11 mouse cellular contexts compared by ENCODE assay signal in the genomic region with DNA sequence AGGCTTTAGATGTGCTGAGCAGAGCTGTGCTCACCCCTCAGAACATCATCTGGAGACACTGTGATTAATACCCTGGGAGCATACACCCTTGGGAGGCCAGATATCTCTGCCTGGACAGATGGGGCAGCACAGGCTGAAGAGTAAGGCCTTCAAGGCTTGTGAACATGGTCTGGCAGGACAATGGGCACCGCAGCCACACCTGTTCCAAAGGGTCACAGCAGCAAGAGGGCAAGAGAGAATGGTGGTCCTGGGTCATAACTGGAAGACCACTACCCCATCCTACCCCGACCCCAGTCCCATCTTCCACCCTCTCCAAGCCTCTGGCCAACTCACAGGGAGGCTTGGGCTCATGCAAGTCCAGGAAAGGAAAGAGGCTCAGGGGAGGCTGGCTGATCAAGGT. TPM values are rescaled to one million over a fixed set of nuclear protein-coding genes. Genes with fewer than 3 reads are reported as not detected.
A peak's percentile ranks its signal among the peaks of the same experiment; 100 is the strongest.
DNase-seq lines count a peak whose midpoint lies in the region; ATAC-seq and TF ChIP-seq lines count a peak whose summit lies in the region.
"Had no signal": no experiment of that assay in that cellular context is flagged by ENCODE, and none has a peak within 500 bp of the region (broad histone marks: within the 10 kb centered on the region; RNA-seq: fewer than 3 reads in every experiment).

No protein-coding gene starts in this region.

- H3K36me3 ChIP-seq in heart, embryonic 11.5 days (ENCODE audit: control insufficient read depth, insufficient read depth, low read length), result peaks cover 2% of the 10 kb centered on the region; the same call in 1 of the 2 replicates
- H3K36me3 ChIP-seq in kidney, postnatal 0 days (ENCODE audit: insufficient read depth, low read length), result peaks cover 13% of the 10 kb centered on the region; the same call in 1 of the 2 replicates
- peaks cover 98% of the 10 kb centered on the region for H3K36me3 ChIP-seq in embryonic facial prominence, embryonic 10.5 days (replicated peaks)
- H3K36me3 ChIP-seq in limb, embryonic 13.5 days, result peaks cover 86% of the 10 kb centered on the region

- no peak overlapping the region for H3K4me3 ChIP-seq in heart, embryonic 11.5 days (ENCODE audit: low read depth, low read length)
- no peak overlapping the region for H3K4me3 ChIP-seq in kidney, postnatal 0 days (replicated peaks; ENCODE audit: low read depth, low read length)
- H3K4me3 ChIP-seq in embryonic facial prominence, embryonic 10.5 days, result no peak overlapping the region
- no peak overlapping the region for H3K4me3 ChIP-seq in limb, embryonic 13.5 days
- H3K4me3 ChIP-seq: hindbrain, embryonic 15.5 days had no signal

- intact Hi-C loops in heart, postnatal 36 days (cut with DNase I), result loop anchor here (5.0 kb wide), 1 partner anchor 113 kb away; no protein-coding TSS in a partner anchor

- no peak overlapping the region for H3K4me2 ChIP-seq in heart, embryonic 11.5 days
- H3K4me2 ChIP-seq in kidney, postnatal 0 days (ENCODE audit: low read length), result no peak overlapping the region
- H3K4me2 ChIP-seq in limb, embryonic 13.5 days (replicated peaks), result no peak overlapping the region
- H3K4me2 ChIP-seq: hindbrain, embryonic 15.5 days had no signal

- ATAC-seq in heart, embryonic 11.5 days (replicated peaks; ENCODE audit: insufficient number of reproducible peaks, low FRiP score, low TSS enrichment), result no peak
- ATAC-seq in kidney, postnatal 0 days (replicated peaks; ENCODE audit: low FRiP score, low read depth), result no peak
- ATAC-seq in limb, embryonic 13.5 days (ENCODE audit: low FRiP score, low read depth), result no peak
- ATAC-seq: CD4-positive, CD25-positive, alpha-beta regulatory T cell, adult 4 months had no signal

- no peaks in the 10 kb centered on the region for H3K27me3 ChIP-seq in heart, embryonic 11.5 days (ENCODE audit: control insufficient read depth, insufficient read depth, low read length)
- H3K27me3 ChIP-seq in kidney, postnatal 0 days (ENCODE audit: insufficient read depth, low read length), result no peaks in the 10 kb centered on the region
- H3K27me3 ChIP-seq in embryonic facial prominence, embryonic 10.5 days (replicated peaks; ENCODE audit: low read depth, poor library complexity, severe bottlenecking), result no peaks in the 10 kb centered on the region
- H3K27me3 ChIP-seq in limb, embryonic 13.5 days, result no peaks in the 10 kb centered on the region
- H3K27me3 ChIP-seq: hindbrain, embryonic 15.5 days had no signal

- TF ChIP-seq CTCF in kidney, postnatal 0 days (IDR thresholded peaks at IDR 0.05; ENCODE audit: low read depth), result no peak

- peak overlapping the region; percentile 66 for H3K27ac ChIP-seq in heart, embryonic 11.5 days (ENCODE audit: low read depth, low read length)
- peak overlapping the region; percentile 86 for H3K27ac ChIP-seq in kidney, postnatal 0 days
- 0 out of 2 replicates have a peak overlapping the region, but pooled peaks have one; percentile 19 for H3K27ac ChIP-seq in embryonic facial prominence, embryonic 10.5 days (replicated peaks)
- peak overlapping the region; percentile 91; the same call in 1 of the 2 replicates for H3K27ac ChIP-seq in limb, embryonic 13.5 days

- 87% methylated on average over 2 of the region's 2 CpGs for WGBS in heart, embryonic 11.5 days (ENCODE audit: insufficient replicate concordance)
- WGBS in kidney, postnatal 0 days, result 95% methylated on average over 2 of the region's 2 CpGs
- WGBS in embryonic facial prominence, embryonic 10.5 days, result 92% methylated on average over 2 of the region's 2 CpGs
- WGBS in limb, embryonic 13.5 days, result 92% methylated on average over 2 of the region's 2 CpGs

- no peak overlapping the region for H3K9ac ChIP-seq in heart, embryonic 11.5 days (ENCODE audit: low read depth, low read length)
- 0 out of 2 replicates have a peak overlapping the region, but pooled peaks have one; percentile 5 for H3K9ac ChIP-seq in kidney, postnatal 0 days (ENCODE audit: low read depth, low read length)
- 0 out of 2 replicates have a peak overlapping the region, but pooled peaks have one; percentile 4 for H3K9ac ChIP-seq in limb, embryonic 13.5 days
- H3K9ac ChIP-seq: hindbrain, embryonic 15.5 days had no signal

- peaks cover 59% of the 10 kb centered on the region for H3K4me1 ChIP-seq in heart, embryonic 11.5 days (ENCODE audit: control insufficient read depth, insufficient read depth, low read length)
- H3K4me1 ChIP-seq in kidney, postnatal 0 days (replicated peaks; ENCODE audit: insufficient read depth, low read length), result peaks cover 34% of the 10 kb centered on the region
- peaks cover 76% of the 10 kb centered on the region for H3K4me1 ChIP-seq in embryonic facial prominence, embryonic 10.5 days
- peaks cover 65% of the 10 kb centered on the region for H3K4me1 ChIP-seq in limb, embryonic 13.5 days

- no peaks in the 10 kb centered on the region for H3K9me3 ChIP-seq in heart, embryonic 11.5 days (replicated peaks; ENCODE audit: control insufficient read depth, low read length)
- H3K9me3 ChIP-seq in kidney, postnatal 0 days (replicated peaks; ENCODE audit: low read length), result no peaks in the 10 kb centered on the region
- H3K9me3 ChIP-seq in embryonic facial prominence, embryonic 10.5 days, result no peaks in the 10 kb centered on the region
- no peaks in the 10 kb centered on the region for H3K9me3 ChIP-seq in limb, embryonic 13.5 days
- H3K9me3 ChIP-seq: hindbrain, embryonic 15.5 days had no signal

- no peak for DNase-seq in heart, postnatal 36 days
- no peak for DNase-seq in kidney, postnatal 0 days (ENCODE audit: low spot score)
- DNase-seq in kidney, adult 11 months, result no peak
- no peak for DNase-seq in embryonic facial prominence, embryonic 10.5 days (ENCODE audit: low spot score)
- DNase-seq in natural killer cell, adult 2 months (ENCODE audit: low spot score in 2 of 2), result no peak
- DNase-seq in frontal cortex, adult 2 months (ENCODE audit: extremely low spot score in 1 of 2, low spot score in 1 of 2), result no peak
- DNase-seq: thymus, postnatal 4 days had no signal

RNA-seq across cellular contexts. Expression of a gene that starts 11.9 kb away (rescaled TPM):
- polyA plus RNA-seq in heart, embryonic 11.5 days (2014; fragmentation: Nextera tagmentation; extraction: Ambion mirVana), result 8.9 and 9.9 TPM in 2 replicates
- 10 to 100 TPM; 18.9 to 21.9 TPM for total RNA-seq in heart, postnatal 36 days (2021)
- polyA plus RNA-seq in kidney, postnatal 0 days (2015; fragmentation: Nextera tagmentation; extraction: Ambion mirVana), result 16.9 and 17.8 TPM in 2 replicates
- 24.9 and 25.5 TPM in 2 replicates for polyA plus RNA-seq in embryonic facial prominence, embryonic 10.5 days (2016; fragmentation: Nextera tagmentation; extraction: Ambion mirVana)
- polyA plus RNA-seq in limb, embryonic 13.5 days (2015; fragmentation: Nextera tagmentation; extraction: Ambion mirVana), result 29.6 and 29.8 TPM in 2 replicates
- 30.0 and 36.6 TPM in 2 replicates for polyA plus RNA-seq in frontal cortex, adult 2 months (2012; rRNA removed)

Comparison
In these comparisons a context has a peak if more than half of its experiments do, and no peak if none do; other contexts are left out.
1. H3K27ac ChIP-seq: peak in every context shown above with its lines; median percentile 91 in limb, embryonic 13.5 days; 86 in kidney, postnatal 0 days; 66 in heart, embryonic 11.5 days; 19 in embryonic facial prominence, embryonic 10.5 days.